Mouse (Mus musculus) macrophage (primary cell): ENCODE measurements around the gene Siah3. TPM values are rescaled to one million over a fixed set of nuclear protein-coding genes. Genes with fewer than 3 reads are reported as not detected.

Source experiments
- H3K27ac ChIP-seq: fragments of 350-480 bp; formaldehyde crosslinking; 2 replicates; pipeline ENCODE4 v1.9.0; 2021
- H3K36me3 ChIP-seq: fragments of 350-480 bp; formaldehyde crosslinking; 2 replicates; pipeline ENCODE4 v1.9.0; 2021; ENCODE audit errors: inconsistent target
- H3K4me3 ChIP-seq: fragments of 350-480 bp; formaldehyde crosslinking; 2 replicates; pipeline ENCODE4 v1.9.0; 2021; ENCODE audit errors: inconsistent target
- H3K79me2 ChIP-seq: fragments of 350-480 bp; formaldehyde crosslinking; 2 replicates; pipeline ENCODE4 v1.9.0; 2021; ENCODE audit errors: inconsistent target
- WGBS: methylation state at CpG from one replicate; pipeline ENCODE4 v1.1.7; 2026; ENCODE audit warnings: inconsistent platforms; ENCODE audit not compliant: missing documents; 5-methylcytosine and 5-hydroxymethylcytosine counted together
- polyA plus RNA-seq: library from polyadenylated mRNA; stranded (reverse); fragments of 250-400 nt; gene quantifications from 3 replicates; pipeline ENCODE4 v1.2.4, GENCODE M21; 2018; ENCODE audit warnings: inconsistent platforms

Gene Siah3
- polyA plus RNA-seq, 1 experiment from 2014 or later = not detected

GRCm38 (mm10) chr14:75524648-75525047, 68.9 kb downstream of the Siah3 start:
- 100% methylated on average over 2 of the region's 2 CpGs for WGBS

GRCm38 (mm10) chr14:75525376-75526145, 69.8 kb downstream of the Siah3 start:
- H3K79me2 ChIP-seq = no peaks in the 10 kb centered on the region
- no peak overlapping the region for H3K4me3 ChIP-seq
- WGBS = 91% methylated on average over 29 of the region's 29 CpGs
- no peaks in the 10 kb centered on the region for H3K36me3 ChIP-seq
- no peak overlapping the region for H3K27ac ChIP-seq

More at GRCm38 (mm10) chr14:75524648-75525047, 68.9 kb downstream of the Siah3 start:
- Histone ChIP-seq H3K36me3 (no peaks in the 10 kb centered on the region), H3K27ac (no peak overlapping the region), H3K79me2 (no peaks in the 10 kb centered on the region), H3K4me3 (no peak overlapping the region)

GRCm38 (mm10) chr14:75527464-75528190, 71.8 kb downstream of the Siah3 start:
- WGBS = 80% methylated on average over 10 of the region's 10 CpGs
- Histone ChIP-seq H3K36me3 (no peaks in the 10 kb centered on the region), H3K27ac (no peak overlapping the region), H3K4me3 (no peak overlapping the region), H3K79me2 (no peaks in the 10 kb centered on the region)

- Histone ChIP-seq H3K79me2 (no peaks in the 10 kb centered on the region), H3K36me3 (no peaks in the 10 kb centered on the region), H3K4me3 (no peak overlapping the region), H3K27ac (no peak overlapping the region)
- 94% methylated on average over 7 of the region's 7 CpGs for WGBS
Measured at GRCm38 (mm10) chr14:75530815-75531353, 75.1 kb downstream of the Siah3 start.

- WGBS = 79% methylated on average over 2 of the region's 2 CpGs
- Histone ChIP-seq H3K4me3 (no peak overlapping the region), H3K79me2 (no peaks in the 10 kb centered on the region), H3K36me3 (no peaks in the 10 kb centered on the region), H3K27ac (no peak overlapping the region)
Measured at GRCm38 (mm10) chr14:75539205-75539604, 83.4 kb downstream of the Siah3 start.

- no peaks in the 10 kb centered on the region for H3K79me2 ChIP-seq
- H3K27ac ChIP-seq = no peak overlapping the region
- H3K4me3 ChIP-seq = no peak overlapping the region
- WGBS = 88% methylated on average over 17 of the region's 17 CpGs
- H3K36me3 ChIP-seq = no peaks in the 10 kb centered on the region
Measured at GRCm38 (mm10) chr14:75540216-75540995, 84.6 kb downstream of the Siah3 start.

GRCm38 (mm10) chr14:75540996-75541350, 85.2 kb downstream of the Siah3 start:
- Histone ChIP-seq H3K79me2 (no peaks in the 10 kb centered on the region), H3K36me3 (no peaks in the 10 kb centered on the region)
- 87% methylated on average over 5 of the region's 5 CpGs for WGBS

GRCm38 (mm10) chr14:75541731-75542130, 85.9 kb downstream of the Siah3 start:
- H3K36me3 ChIP-seq = no peaks in the 10 kb centered on the region
- 77% methylated on average over 8 of the region's 8 CpGs for WGBS
- no peak overlapping the region for H3K4me3 ChIP-seq
- H3K79me2 ChIP-seq = no peaks in the 10 kb centered on the region
- no peak overlapping the region for H3K27ac ChIP-seq

More at GRCm38 (mm10) chr14:75540996-75541350, 85.2 kb downstream of the Siah3 start:
- Histone ChIP-seq H3K4me3 (no peak overlapping the region), H3K27ac (no peak overlapping the region)

- 47% methylated on average over 9 of the region's 9 CpGs for WGBS
- H3K4me3 ChIP-seq = no peak overlapping the region
- H3K36me3 ChIP-seq = no peaks in the 10 kb centered on the region
- H3K79me2 ChIP-seq = no peaks in the 10 kb centered on the region
- no peak overlapping the region for H3K27ac ChIP-seq
Measured at GRCm38 (mm10) chr14:75561577-75562331, 106.0 kb downstream of the Siah3 start.

- Histone ChIP-seq H3K4me3 (no peak overlapping the region), H3K27ac (no peak overlapping the region), H3K79me2 (no peaks in the 10 kb centered on the region), H3K36me3 (no peaks in the 10 kb centered on the region)
- WGBS = 82% methylated on average over 14 of the region's 14 CpGs
Measured at GRCm38 (mm10) chr14:75565534-75566140, 109.9 kb downstream of the Siah3 start.

GRCm38 (mm10) chr14:75566303-75566702, 110.5 kb downstream of the Siah3 start:
- 95% methylated on average over 3 of the region's 3 CpGs for WGBS
- Histone ChIP-seq H3K27ac (no peak overlapping the region), H3K36me3 (no peaks in the 10 kb centered on the region), H3K4me3 (no peak overlapping the region), H3K79me2 (no peaks in the 10 kb centered on the region)

- Histone ChIP-seq H3K79me2 (no peaks in the 10 kb centered on the region), H3K27ac (no peak overlapping the region), H3K4me3 (no peak overlapping the region), H3K36me3 (no peaks in the 10 kb centered on the region)
- 85% methylated on average over 6 of the region's 6 CpGs for WGBS
Measured at GRCm38 (mm10) chr14:75579010-75579409, 123.2 kb downstream of the Siah3 start.
